Mouse (Mus musculus): Measurements from ENCODE around the gene Ap2a1. TPM values are rescaled to one million over a fixed set of nuclear protein-coding genes. Genes with fewer than 3 reads are reported as not detected.

The Ap2a1 gene
- polyA plus RNA-seq, 1 experiment from 2014 or later, result 29.5 TPM

GRCm38 (mm10) chr7:44908706-44909476, 20.4 kb downstream of the Ap2a1 start:
- no peak overlapping the region for H3K9ac ChIP-seq (replicated peaks)
- H3K36me3 ChIP-seq (replicated peaks; ENCODE audit: insufficient read depth, low read length), result peaks cover 72% of the 10 kb centered on the region
- ATAC-seq (no peak), DNase-seq (no peak)
- TF ChIP-seq EP300 (IDR thresholded peaks at IDR 0.05; ENCODE audit: low read depth) (no peak), CTCF (IDR thresholded peaks at IDR 0.05; ENCODE audit: low read depth) (no peak)
- H3K27ac ChIP-seq (ENCODE audit: low read depth), result no peak overlapping the region
- no peak overlapping the region for H3K4me2 ChIP-seq (ENCODE audit: low read depth, low read length)
- H3K4me1 ChIP-seq (ENCODE audit: insufficient read depth), result no peaks in the 10 kb centered on the region
- no peaks in the 10 kb centered on the region for H3K9me3 ChIP-seq (ENCODE audit: low read length)
- H3K4me3 ChIP-seq (ENCODE audit: low read depth, low read length), result no peak overlapping the region
- no peaks in the 10 kb centered on the region for H3K27me3 ChIP-seq (ENCODE audit: insufficient read depth, low read length)
- WGBS (ENCODE audit: insufficient replicate concordance), result 77% methylated on average over 15 of the region's 15 CpGs

- Histone ChIP-seq H3K36me3 (replicated peaks; ENCODE audit: insufficient read depth, low read length) (peaks cover 78% of the 10 kb centered on the region), H3K4me3 (ENCODE audit: low read depth, low read length) (no peak overlapping the region), H3K27me3 (ENCODE audit: insufficient read depth, low read length) (no peaks in the 10 kb centered on the region), H3K9ac (replicated peaks) (no peak overlapping the region), H3K27ac (ENCODE audit: low read depth) (no peak overlapping the region), H3K9me3 (ENCODE audit: low read length) (no peaks in the 10 kb centered on the region), H3K4me2 (ENCODE audit: low read depth, low read length) (no peak overlapping the region), H3K4me1 (ENCODE audit: insufficient read depth) (peaks cover 5% of the 10 kb centered on the region; the same call in 1 of the 2 replicates)
- ATAC-seq (no peak), DNase-seq (no peak)
- WGBS (ENCODE audit: insufficient replicate concordance), result 91% methylated on average over 20 of the region's 20 CpGs
- TF ChIP-seq CTCF (IDR thresholded peaks at IDR 0.05; ENCODE audit: low read depth) (no peak), EP300 (IDR thresholded peaks at IDR 0.05; ENCODE audit: low read depth) (no peak)
These were observed 23.9 kb downstream of the Ap2a1 start for GRCm38 (mm10) chr7:44905430-44905829.

- WGBS (ENCODE audit: insufficient replicate concordance), result 11% methylated on average over 21 of the region's 21 CpGs
- peak; percentile 58 for ATAC-seq
- Histone ChIP-seq H3K4me2 (ENCODE audit: low read depth, low read length) (peak overlapping the region; percentile 64), H3K9ac (replicated peaks) (no peak overlapping the region), H3K4me1 (ENCODE audit: insufficient read depth) (peaks cover 16% of the 10 kb centered on the region), H3K4me3 (ENCODE audit: low read depth, low read length) (peak overlapping the region; percentile 31), H3K27me3 (ENCODE audit: insufficient read depth, low read length) (no peaks in the 10 kb centered on the region), H3K36me3 (replicated peaks; ENCODE audit: insufficient read depth, low read length) (peaks cover 58% of the 10 kb centered on the region), H3K27ac (ENCODE audit: low read depth) (no peak overlapping the region), H3K9me3 (ENCODE audit: low read length) (no peaks in the 10 kb centered on the region)
- TF ChIP-seq EP300 (IDR thresholded peaks at IDR 0.05; ENCODE audit: low read depth) (no peak), CTCF (IDR thresholded peaks at IDR 0.05; ENCODE audit: low read depth) (peak; percentile 41)
- DNase-seq, result peak; percentile 87
These were observed 28.0 kb downstream of the Ap2a1 start for GRCm38 (mm10) chr7:44901230-44901722.

- DNase-seq (no peak), ATAC-seq (no peak)
- TF ChIP-seq EP300 (IDR thresholded peaks at IDR 0.05; ENCODE audit: low read depth) (no peak), CTCF (IDR thresholded peaks at IDR 0.05; ENCODE audit: low read depth) (no peak)
- Histone ChIP-seq H3K4me2 (ENCODE audit: low read depth, low read length) (no peak overlapping the region; the same call in 1 of the 2 replicates), H3K9ac (replicated peaks) (no peak overlapping the region; the same call in 1 of the 2 replicates), H3K9me3 (ENCODE audit: low read length) (no peaks in the 10 kb centered on the region), H3K4me3 (ENCODE audit: low read depth, low read length) (no peak overlapping the region), H3K36me3 (replicated peaks; ENCODE audit: insufficient read depth, low read length) (peaks cover 51% of the 10 kb centered on the region), H3K4me1 (ENCODE audit: insufficient read depth) (peaks cover 20% of the 10 kb centered on the region), H3K27me3 (ENCODE audit: insufficient read depth, low read length) (no peaks in the 10 kb centered on the region), H3K27ac (ENCODE audit: low read depth) (no peak overlapping the region)
- WGBS (ENCODE audit: insufficient replicate concordance), result 93% methylated on average over 11 of the region's 11 CpGs
These were observed 28.7 kb downstream of the Ap2a1 start for GRCm38 (mm10) chr7:44900632-44901031.

GRCm38 (mm10) chr7:44898607-44899006, 30.7 kb downstream of the Ap2a1 start:
- peaks cover 26% of the 10 kb centered on the region for H3K4me1 ChIP-seq (ENCODE audit: insufficient read depth)
- no peak overlapping the region; the same call in 1 of the 2 replicates for H3K9ac ChIP-seq (replicated peaks)
- 41% methylated on average over 18 of the region's 19 CpGs for WGBS (ENCODE audit: insufficient replicate concordance)
- ATAC-seq (peak; percentile 31), DNase-seq (peak; percentile 74)
- no peak overlapping the region for H3K4me2 ChIP-seq (ENCODE audit: low read depth, low read length)
- H3K9me3 ChIP-seq (ENCODE audit: low read length), result no peaks in the 10 kb centered on the region
- TF ChIP-seq CTCF (IDR thresholded peaks at IDR 0.05; ENCODE audit: low read depth) (peak; percentile 54), EP300 (IDR thresholded peaks at IDR 0.05; ENCODE audit: low read depth) (no peak)
- peaks cover 32% of the 10 kb centered on the region for H3K36me3 ChIP-seq (replicated peaks; ENCODE audit: insufficient read depth, low read length)
- H3K4me3 ChIP-seq (ENCODE audit: low read depth, low read length), result no peak overlapping the region
- no peaks in the 10 kb centered on the region for H3K27me3 ChIP-seq (ENCODE audit: insufficient read depth, low read length)
- H3K27ac ChIP-seq (ENCODE audit: low read depth), result no peak overlapping the region

- Histone ChIP-seq H3K4me3 (ENCODE audit: low read depth, low read length) (peak overlapping the region; percentile 63), H3K27me3 (ENCODE audit: insufficient read depth, low read length) (no peaks in the 10 kb centered on the region), H3K36me3 (replicated peaks; ENCODE audit: insufficient read depth, low read length) (peaks cover 19% of the 10 kb centered on the region), H3K9me3 (ENCODE audit: low read length) (no peaks in the 10 kb centered on the region), H3K27ac (ENCODE audit: low read depth) (peak overlapping the region; percentile 64), H3K9ac (replicated peaks) (peak overlapping the region; percentile 71), H3K4me2 (ENCODE audit: low read depth, low read length) (peak overlapping the region; percentile 84), H3K4me1 (ENCODE audit: insufficient read depth) (peaks cover 26% of the 10 kb centered on the region)
- no peak for DNase-seq
- no peak for ATAC-seq
- TF ChIP-seq CTCF (IDR thresholded peaks at IDR 0.05; ENCODE audit: low read depth), result no peak
- TF ChIP-seq EP300 (IDR thresholded peaks at IDR 0.05; ENCODE audit: low read depth), result no peak
- 42% methylated on average over 10 of the region's 10 CpGs for WGBS (ENCODE audit: insufficient replicate concordance)
These were observed 32.8 kb downstream of the Ap2a1 start for GRCm38 (mm10) chr7:44896499-44896898.

Data from liver, postnatal 0 days (tissue).